Mouse (Mus musculus) brain, embryonic 14.5 days (tissue): ENCODE measurements around the gene Gfy.

ENCODE experiments used
- CTCF ChIP-seq: fragments of 200-500 bp; IDR thresholded peaks from 2 replicates; pipeline ENCODE4 v1.5.1; 2012; ENCODE audit warnings: inconsistent platforms, mild to moderate bottlenecking, moderate library complexity, borderline replicate concordance; ENCODE audit not compliant: insufficient read depth, insufficient read length; ENCODE audit errors: extremely low read depth
- POLR2A ChIP-seq: fragments of 200-500 bp; IDR thresholded peaks from 2 replicates; pipeline ENCODE4 v1.6.1; 2012; ENCODE audit warnings: mild to moderate bottlenecking, inconsistent platforms, borderline replicate concordance; ENCODE audit not compliant: poor library complexity, insufficient read depth, insufficient read length, severe bottlenecking; ENCODE audit errors: extremely low read depth

DNA sequence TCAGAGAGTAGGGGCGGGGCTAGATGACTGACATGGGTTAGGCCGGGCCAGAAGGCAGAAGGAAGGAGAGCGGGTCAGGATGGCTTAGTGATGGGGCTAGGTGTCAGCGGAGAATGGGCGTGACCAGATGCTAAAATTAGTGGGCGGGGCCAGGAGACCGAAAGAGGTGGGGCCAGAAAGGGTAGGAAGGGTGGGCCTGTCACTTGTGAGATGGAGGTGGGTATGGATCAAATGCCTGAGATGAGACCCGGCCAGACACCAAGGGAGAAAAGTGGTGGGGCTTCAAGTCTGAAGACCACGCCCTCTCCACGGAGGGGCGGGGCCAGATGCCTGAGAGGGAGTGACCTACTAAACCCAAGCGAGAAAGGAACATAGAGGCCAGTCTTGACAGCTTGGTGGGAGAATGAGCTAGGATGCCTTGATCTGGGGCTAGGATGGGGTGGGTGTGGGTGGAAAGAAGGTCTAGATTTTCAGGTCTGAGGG lies 44.8 kb downstream of the Gfy start:
- no peak for TF ChIP-seq CTCF
- no peak for TF ChIP-seq POLR2A
